Mouse (Mus musculus) T-helper 17 cell (primary cell): Measurements from ENCODE around the gene Ppfia1.

ENCODE experiments used
- in situ Hi-C, 2 experiments: fragments of 300-600 bp; cut with MboI, MseI; formaldehyde crosslinking; loops; 1 replicate in 1 of 2; 2 replicates in 1 of 2; pipeline ENCODE4 v1.15.1; 2025; ENCODE audit warnings: high pct_unique_total_duplicates in 2 of 2

The Ppfia1 gene

DNA sequence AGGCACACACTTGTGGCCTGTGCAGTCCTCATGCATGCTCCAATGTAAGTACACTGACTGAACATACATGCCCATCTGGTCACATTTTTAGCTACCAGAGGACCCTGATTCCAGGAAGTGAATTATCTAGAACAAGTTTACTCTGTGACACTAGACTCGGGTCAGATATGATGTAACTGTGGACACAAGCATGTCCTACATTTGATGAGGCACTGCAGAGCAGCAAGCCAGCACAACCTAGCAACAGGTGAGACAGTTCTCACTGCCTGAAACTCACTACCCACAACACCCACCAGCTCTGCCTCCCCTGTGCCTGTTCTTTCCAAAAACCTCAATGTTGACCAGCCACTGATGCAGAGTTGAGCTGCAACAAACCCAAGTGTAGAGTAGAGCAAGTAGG is 2.7 kb downstream of the Ppfia1 start:
- in situ Hi-C loops: no loop called here

DNA sequence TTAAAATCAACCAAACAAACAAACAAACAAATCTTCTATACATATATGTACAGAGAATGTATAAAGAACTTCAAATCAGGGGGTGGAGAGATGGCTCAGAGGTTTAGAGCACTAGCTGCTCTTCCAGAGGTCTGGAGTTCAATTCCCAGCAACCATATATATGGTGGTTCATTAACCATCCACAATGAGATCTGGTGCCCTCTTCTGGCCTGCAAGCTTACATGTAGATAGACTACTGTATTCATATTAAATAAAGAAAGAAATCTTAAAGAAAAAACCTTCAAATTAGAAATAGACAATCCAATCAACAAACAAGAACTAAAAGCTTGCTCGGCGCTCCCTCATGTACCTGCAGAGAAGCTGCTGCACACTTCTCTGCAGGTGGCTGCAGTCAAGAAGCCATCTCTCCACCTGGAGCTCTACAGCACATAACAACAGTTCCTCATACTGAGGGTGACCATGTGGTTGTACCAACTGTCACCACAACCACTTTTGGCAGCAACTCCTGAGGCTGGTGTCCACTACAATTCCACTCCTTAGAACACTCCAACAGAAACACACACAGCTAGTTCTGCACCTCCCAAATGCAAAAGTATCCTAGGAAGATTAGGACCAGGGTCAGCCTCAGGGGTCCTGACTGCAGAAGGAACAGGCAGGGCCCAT is 3.5 kb downstream of the Ppfia1 start:
- in situ Hi-C loops: no loop called here

DNA sequence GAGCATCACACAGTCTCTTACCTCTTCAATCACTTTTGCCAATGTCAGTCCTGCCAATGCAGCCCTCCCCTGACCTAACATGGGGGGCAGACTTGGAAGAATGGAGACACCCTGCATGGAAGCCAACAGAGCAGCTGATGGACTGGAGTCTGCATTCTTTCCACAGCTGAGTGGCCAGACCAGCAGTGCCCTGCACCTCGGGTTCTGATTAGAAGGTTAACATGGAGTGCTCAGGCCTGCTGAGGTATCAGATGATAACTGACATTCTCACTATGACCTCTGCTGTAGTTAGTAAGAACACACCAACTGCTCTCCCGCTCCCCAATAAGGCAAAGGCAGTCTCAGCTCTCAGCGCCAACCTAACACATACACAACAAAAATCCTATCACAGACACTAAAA is 8.3 kb downstream of the Ppfia1 start:
- in situ Hi-C loops: no loop called here

DNA sequence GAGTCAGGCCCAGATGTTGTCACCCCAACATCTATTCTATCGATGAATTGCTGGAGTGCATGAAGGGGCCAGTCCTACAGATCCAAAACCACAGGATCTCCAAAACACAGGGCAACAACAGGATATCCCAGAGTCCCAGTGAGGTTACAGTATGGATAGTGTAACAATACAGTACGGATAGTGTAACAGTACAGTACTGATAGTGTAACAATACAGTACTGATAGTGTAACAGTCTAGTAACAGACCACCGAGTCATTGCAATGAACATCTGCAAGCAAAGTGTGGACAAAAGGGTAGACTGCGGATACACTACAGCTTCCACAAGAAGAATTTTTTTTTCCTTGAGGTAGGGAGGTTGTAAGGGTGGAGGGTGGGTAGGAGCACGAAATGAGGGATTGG is 12.2 kb downstream of the Ppfia1 start:
- in situ Hi-C loops: no loop called here

DNA sequence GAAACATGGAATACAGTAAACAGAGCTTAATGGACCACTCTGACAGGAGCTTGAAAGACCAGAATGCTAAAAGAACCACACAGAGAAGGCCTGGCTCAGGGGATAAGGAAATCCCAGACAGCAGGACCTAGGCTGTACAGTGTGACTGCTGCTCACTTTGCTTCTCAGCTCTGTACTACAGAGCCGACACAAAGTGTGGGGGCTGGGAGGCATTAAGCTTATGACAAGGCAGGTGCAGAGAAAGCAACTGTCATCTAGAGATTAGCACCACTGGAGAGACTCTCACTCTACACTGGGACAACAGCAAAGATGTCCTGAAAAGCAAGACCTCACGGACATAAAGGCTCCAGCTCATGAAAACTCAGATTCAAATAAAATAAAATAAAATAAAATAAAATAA is 14.4 kb downstream of the Ppfia1 start:
- in situ Hi-C loops: no loop called here

DNA sequence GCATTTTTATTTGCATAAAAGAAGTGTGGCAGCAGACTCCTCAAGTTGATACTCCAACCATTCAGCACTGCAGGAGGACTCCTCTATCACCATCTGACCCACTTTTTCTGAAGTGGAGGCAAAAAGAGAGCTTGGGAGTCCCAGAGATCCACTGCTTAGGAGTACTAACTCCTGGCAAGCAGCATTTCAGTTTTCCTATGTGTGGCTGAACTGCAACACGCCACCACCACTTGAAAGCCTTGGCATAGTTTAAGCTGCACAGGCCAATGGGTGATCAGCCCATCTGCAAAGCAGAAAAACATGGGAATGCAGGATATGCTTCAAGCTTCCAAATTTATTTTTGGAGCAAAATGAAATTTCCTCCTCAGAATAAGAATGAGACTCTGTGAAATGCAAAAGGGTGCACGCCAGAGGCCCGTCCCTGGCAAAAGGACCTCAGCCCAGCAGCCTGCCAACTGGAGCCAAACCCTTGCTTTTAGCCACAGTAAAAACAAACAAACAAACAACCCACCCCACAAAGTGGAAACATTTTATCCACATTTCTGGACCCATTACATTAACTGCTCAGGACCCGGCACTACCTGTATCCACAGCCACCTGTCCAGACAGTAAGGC is 15.4 kb downstream of the Ppfia1 start:
- in situ Hi-C loops: no loop called here

DNA sequence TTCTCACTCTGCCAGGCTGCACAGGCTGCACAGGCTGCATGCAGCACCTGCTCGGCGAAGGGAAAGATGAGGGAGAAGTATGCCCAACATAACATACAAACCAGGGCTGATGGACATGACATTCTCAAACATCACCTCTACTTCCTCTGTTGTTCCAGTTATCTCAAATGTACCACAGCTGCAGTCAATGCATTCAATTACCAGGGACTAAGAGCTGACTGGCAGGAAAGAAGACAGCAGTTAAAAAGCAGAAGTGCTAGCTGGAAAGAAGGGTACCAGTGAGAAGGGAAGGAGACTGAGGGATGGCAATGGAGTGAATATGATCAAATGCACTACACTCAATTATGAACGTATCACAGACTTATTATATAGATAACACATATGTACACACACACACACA is 17.2 kb downstream of the Ppfia1 start:
- in situ Hi-C loops: no loop called here

DNA sequence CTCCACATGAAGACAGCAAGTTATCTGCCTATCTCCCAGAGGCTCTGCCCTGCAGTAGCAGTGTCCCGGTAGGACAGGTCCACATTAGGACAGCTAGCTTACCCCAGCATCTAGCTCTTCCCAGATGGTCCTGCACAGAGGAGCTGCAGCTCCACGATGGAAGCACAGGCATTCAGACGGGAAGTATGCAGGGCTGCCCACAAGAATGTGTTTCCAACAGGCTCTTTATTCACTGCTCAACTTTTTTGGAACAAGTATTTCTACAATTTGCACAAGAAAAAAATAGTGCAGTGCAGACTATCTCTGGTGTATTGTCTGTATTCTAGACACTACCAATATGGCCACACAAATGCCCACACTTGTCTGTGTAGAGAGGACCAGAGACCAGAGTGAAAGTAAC is 18.8 kb downstream of the Ppfia1 start:
- in situ Hi-C loops: no loop called here

DNA sequence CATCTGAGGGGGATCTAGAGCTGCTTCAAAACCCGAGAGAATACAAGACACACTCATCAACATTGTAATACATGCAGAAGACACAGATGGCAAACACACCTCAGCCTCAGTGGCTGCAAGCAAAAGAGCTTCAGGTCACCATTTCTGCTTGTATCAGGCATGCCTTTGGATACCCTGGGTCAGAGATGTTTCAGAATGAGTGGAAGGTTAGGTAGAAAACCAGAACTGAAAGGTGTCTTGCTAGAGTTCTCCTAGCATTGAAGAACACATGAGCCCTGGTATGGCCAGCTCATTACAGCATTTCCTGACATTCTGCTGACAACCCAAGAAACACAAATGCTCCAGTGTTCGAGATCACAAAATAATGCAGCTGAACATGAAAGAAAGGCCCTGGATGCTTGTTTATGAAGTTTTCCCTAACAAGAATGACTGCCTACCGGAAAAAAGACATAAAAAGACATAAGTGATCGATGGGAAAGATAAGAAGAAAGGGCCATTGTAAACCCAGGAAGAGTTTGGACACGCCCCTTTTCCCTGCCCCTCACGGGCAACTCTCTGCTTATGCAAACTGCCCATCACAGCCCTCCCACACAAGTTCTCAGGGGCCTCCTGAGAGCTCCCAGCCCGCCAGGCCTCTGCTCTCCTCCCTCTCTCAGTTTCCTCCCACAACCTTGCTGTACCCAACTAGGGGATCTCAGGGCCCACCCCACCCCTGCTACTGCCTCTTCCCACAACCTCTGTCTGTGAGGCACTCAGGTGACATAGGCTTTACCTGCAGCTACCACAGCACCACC is 21.7 kb downstream of the Ppfia1 start:
- in situ Hi-C loops: no loop called here

DNA sequence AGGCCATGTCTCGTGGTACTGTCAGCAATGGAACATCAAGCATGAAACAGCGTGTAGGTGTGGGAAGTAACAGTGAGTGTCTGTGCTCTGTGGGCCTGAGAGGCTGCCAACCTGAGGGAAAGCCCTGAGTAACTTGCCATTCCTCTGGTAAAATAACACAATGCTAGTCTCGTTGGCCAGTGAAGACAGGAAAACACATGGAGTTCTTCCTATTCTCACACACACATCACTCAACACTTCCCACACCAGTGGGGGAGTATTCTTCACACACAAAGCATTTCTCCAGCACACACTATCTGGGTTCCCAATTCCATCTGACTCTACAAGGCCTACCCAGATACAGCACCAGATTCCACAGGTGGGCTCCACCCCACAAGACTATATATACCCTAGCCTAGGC is 23.7 kb downstream of the Ppfia1 start:
- in situ Hi-C loops: no loop called here

DNA sequence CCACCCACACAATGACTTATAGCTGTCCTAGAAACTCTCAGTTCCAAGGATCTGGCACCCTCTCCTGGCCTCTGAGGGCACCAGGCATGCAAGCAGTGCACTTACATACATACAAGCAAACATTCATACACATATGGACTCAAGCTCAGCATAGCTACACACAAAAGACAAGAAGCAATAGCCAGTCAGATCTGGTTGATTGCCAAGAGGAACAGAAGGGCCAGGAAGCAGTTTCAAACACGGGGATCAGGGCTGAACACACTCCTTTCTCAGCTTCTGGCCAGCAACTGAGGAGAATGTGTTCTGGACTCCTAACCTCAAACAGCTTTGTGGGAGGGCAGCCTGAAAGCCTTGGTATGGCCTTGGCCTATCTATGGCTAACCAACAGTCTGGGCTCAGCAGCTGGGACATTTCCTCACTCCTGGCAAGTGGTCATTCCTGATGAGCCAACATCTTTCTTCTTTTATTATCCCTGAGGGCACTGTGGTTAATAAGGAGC is 25.8 kb downstream of the Ppfia1 start:
- in situ Hi-C loops: no loop called here

DNA sequence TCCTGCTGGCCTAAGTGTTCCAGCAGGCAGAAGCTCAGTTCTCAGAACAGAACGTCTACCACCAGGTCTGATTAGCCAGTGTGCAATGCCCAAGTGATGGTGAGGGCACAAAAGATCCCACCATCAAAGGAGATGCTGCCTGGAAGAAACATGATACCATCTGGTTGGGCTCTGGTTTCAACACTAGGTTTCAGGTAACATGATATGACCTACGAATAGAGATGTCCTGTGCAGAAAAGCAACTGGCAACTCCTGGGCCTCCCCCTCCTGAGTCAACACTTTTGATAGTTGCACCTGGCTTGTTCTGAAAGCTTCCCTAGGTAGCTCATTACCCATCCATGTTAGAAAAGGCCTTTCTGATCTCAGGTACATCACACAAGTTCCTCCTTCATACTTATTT is 26.9 kb downstream of the Ppfia1 start:
- in situ Hi-C loops: no loop called here

DNA sequence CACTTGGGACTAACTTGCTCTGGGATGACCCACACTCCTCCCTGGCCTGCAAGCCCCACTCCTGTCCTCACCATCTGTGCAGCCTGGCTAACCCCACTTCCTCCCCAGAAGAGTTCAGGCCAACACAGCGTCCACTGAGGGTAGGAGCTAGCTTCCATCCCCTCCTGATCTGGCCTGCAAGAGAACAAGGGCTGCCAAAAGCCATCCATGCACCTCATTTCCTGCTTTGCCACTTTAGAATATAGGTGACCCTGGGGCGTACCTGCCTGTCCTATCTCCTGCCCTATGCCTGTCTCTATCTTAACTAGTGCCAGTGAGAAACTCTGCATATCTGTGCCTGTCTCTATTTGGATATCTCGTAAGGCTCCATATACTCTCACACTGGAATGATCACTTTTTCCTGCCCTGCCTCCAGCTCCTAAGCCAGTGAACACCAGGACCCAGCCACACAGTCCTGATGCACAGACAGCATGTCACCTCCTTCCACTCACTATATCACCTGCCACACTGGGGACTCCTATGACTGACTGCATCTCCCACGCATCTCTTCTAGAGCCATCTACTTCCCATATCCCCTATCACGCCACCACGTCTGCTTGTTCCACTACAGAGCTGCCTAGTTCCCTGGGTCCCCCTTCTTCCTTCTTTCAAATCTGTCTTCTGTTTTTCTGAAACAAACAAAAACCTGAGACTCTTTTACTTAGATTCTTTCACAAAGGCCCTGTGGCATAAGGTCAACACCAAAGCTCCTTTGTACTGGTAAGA is 28.9 kb downstream of the Ppfia1 start:
- in situ Hi-C loops: no loop called here

DNA sequence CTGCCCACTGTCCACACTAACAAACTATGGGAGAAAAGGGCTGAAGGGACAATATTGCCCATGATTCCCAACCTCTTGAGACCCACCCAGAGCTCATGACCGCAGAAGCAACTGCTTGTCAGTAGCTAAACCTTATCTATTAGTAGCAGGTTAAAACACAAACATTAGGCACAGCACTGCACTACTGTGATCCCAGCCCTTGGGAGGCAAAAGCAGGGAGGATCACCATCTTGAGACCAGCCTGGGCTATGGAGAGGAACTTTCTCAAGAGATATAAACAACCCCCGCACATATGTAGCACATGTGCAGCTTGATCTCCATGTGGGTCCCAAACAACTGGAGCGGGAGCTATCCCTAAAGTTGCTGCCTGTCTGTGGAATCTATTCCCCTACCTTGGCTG is 30.1 kb downstream of the Ppfia1 start:
- in situ Hi-C loops: no loop called here

DNA sequence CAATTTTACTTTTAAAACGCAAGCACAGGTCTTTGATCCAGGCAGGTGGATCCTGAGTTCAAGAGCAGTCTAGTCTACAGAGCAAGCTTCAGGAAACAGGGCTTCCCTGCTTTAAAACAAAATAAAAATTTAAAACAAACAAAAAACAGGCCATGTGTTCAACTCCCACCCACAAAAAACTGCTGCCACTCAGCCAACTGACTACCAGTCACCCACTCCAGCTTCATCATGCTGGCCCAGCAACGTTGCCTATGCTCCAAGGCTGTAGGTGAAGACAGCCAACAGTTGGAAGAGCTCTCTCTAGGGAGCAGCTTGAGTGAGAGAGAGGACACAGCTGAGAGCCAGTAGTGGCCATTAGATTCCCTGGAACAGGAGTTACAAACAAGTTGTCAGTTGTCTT is 31.6 kb downstream of the Ppfia1 start:
- in situ Hi-C loops: no loop called here

DNA sequence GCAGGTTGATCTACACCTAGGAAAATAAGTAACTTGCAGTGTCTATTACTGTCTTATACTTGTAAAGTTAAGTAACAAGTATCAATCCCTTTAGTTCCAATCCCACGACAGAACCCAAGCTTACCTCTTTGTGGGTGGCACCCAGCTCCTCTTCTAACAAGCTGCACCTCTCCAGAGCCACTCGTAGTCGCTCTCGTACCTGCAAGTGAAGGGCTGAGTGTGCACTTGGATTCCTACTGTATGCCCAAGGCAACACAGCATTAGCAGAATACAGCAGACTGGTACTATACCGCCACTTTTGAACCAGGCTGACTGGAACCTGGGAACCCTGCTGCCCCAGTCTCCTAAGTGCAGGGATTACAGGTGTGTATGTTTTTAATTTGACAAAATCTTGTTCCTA is 33.7 kb downstream of the Ppfia1 start:
- in situ Hi-C loops: no loop called here

DNA sequence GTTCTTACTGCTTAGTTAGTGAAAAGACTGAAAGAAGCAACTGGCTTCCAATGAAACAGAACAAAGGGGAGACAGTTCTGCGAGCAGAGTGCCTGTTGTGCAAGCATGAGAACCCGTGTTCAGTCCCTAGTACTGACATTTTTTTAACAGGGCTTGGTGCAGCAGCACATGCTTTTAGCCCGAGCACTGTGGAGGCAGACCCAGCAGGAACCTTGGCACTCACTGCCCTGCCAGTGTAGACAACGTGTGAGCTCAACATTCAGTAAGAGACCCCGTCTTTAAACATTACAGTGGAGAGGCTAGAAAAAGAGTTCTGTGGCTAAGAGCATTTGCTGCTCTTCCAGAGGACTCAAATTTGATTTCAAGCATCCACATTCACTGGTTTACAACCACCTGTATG is 36.8 kb downstream of the Ppfia1 start:
- in situ Hi-C loops: no loop called here

DNA sequence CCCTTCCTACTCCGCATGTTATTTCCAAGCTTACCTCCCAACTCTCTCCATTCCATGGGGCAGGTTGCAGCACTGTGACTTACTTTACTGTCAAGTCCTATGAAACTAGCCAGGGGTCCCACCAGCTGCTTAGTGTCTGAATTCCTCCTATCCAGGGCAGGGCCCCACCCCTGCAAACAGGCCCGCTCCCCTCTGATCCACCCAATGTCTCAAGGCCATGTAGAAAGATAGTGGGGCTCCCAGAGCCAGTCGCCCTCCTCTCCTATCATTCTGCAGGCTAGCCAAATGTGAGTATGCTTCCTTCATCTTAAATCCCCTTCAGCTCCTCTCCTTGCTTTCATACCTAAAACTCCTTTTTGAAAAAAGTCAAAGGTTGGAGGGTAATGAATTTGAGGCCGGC is 44.4 kb downstream of the Ppfia1 start:
- in situ Hi-C loops: no loop called here

DNA sequence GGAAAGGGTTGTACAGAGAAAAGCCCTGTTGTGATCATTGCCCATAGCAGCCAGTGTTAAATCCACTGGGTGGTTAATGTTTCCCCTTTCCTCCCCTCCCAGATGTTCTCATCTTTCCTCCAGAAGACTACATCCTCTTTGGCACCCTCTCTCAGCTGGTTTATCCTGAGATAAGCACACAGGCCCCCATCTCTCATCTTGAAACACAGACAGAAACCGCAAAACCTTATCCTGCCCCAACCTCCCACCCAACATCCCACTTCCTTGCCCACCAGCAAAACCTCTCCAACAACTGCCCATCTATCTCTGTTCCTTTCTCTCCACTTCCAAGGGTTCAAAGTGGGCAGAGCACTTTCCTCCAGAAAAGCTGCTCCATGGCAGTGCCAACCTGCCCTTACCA is 46.7 kb downstream of the Ppfia1 start:
- in situ Hi-C loops: no loop called here

DNA sequence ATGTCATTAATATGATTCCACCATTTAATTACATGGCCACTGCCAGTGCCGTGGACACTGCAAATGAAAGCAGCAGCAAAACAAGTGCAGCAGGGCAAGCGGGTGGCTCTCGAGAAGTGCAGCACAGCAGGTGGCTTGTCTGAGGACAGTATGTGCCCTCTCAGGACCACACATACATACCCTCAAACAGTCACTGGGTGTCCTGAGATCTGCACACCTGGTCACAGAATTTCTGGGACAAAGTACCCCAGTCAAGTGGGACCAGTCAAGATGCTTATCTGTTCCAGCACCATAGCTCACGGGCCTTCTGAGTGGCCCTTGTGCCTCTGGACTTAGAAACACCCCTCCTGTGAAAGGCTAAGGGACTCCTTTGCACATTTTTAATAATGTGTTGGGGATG is 49.6 kb downstream of the Ppfia1 start:
- in situ Hi-C loops: no loop called here

DNA sequence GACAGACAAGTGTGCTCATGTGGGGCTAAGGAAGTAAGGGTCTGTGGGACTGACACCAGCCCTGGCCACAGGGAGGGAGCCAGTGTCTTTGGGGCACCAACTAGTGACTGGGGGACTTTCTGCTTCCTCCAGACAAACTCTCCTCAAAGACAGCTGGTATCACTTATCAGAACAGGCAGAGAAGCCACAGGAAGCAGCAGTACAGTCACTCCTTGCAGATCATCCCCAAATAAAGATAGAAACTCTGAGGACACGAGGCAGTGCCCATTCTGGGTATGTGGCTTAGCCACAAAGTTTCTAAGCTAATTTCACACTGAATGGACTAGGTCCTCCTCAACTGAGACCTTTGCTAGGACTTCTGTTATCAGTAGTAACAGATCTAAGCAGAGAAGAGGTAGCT is 60.6 kb downstream of the Ppfia1 start:
- in situ Hi-C loops: no loop called here

DNA sequence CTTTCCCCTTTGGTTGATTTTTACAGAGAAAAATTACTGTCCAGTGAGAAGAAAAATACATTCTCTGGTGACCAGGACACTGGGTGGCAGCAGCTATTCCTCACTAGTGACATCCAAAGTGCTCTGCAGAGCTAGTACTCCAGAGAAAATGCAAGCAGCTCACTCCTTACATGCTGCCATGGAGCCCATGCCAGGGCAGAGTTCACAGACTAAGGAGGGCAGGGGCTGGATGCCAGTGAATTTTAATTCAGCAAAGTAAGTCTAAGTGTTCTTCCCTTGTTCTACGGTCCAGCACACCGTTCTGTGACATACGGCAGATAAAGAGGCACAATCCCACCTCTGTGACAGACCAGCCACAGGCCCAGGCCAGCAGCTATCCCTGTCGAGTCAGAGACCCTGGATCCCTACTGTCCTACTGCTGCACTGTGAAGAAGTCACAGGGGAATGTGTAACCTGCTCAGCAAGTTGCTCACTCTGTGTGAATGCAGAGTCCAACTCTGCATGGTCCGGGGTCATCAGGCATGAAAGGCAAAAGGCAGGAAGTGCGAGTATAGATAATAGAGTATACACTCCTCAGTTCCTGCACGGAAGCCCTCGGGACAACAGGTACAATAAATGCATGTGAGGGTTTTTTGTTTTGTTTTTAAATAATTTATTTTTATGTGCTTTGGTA is 63.2 kb downstream of the Ppfia1 start:
- in situ Hi-C loops: no loop called here
